Mouse (Mus musculus): Measurements from ENCODE around the gene Kank4. TPM values are rescaled to one million over a fixed set of nuclear protein-coding genes. Genes with fewer than 3 reads are reported as not detected.

Gene Kank4
- total RNA-seq, 2 experiments from 2014 or later, result 0.52 to 0.61 TPM

- no peak for DNase-seq (ENCODE audit: low spot score)
Observed at GRCm38 (mm10) chr4:98786281-98786680, 31.1 kb downstream of the Kank4 start.

DNA sequence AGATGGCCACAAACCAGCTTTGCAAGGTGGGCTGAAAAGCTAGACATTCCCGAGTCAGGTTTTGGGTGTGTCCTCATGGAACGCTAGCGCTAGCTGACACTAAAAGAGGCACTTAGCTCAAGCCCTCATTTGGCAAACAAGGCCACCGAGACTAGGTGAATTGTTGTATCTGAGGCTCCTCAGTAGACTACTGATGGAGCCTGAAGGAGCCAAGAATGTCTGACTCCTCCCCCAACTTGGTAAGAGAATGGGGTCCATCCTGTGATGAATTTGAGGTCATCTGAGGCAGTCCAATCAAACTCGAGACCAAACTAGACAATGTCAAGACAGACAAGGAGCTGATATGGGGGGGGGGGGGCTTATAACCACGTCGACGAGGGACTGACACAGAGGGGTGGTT lies 31.5 kb downstream of the Kank4 start:
- DNase-seq (ENCODE audit: low spot score), result no peak
- intact Hi-C loops (cut with DNase I), result no loop called here

More at GRCm38 (mm10) chr4:98786281-98786680, 31.1 kb downstream of the Kank4 start:
- intact Hi-C loops (cut with DNase I), result no loop called here

GRCm38 (mm10) chr4:98778219-98778618 lies 39.1 kb downstream of the Kank4 start:
- DNase-seq (ENCODE audit: low spot score), result no peak
- intact Hi-C loops (cut with DNase I), result no loop called here

- no peak for DNase-seq (ENCODE audit: low spot score)
- intact Hi-C loops (cut with DNase I), result no loop called here
Observed at GRCm38 (mm10) chr4:98777464-98777863, 39.9 kb downstream of the Kank4 start.

- intact Hi-C loops (cut with DNase I), result no loop called here
- DNase-seq (ENCODE audit: low spot score), result no peak
Observed at GRCm38 (mm10) chr4:98776721-98777427, 40.5 kb downstream of the Kank4 start.

GRCm38 (mm10) chr4:98773785-98774184 lies 43.6 kb downstream of the Kank4 start:
- no peak for DNase-seq (ENCODE audit: low spot score)
- intact Hi-C loops (cut with DNase I), result no loop called here

DNA sequence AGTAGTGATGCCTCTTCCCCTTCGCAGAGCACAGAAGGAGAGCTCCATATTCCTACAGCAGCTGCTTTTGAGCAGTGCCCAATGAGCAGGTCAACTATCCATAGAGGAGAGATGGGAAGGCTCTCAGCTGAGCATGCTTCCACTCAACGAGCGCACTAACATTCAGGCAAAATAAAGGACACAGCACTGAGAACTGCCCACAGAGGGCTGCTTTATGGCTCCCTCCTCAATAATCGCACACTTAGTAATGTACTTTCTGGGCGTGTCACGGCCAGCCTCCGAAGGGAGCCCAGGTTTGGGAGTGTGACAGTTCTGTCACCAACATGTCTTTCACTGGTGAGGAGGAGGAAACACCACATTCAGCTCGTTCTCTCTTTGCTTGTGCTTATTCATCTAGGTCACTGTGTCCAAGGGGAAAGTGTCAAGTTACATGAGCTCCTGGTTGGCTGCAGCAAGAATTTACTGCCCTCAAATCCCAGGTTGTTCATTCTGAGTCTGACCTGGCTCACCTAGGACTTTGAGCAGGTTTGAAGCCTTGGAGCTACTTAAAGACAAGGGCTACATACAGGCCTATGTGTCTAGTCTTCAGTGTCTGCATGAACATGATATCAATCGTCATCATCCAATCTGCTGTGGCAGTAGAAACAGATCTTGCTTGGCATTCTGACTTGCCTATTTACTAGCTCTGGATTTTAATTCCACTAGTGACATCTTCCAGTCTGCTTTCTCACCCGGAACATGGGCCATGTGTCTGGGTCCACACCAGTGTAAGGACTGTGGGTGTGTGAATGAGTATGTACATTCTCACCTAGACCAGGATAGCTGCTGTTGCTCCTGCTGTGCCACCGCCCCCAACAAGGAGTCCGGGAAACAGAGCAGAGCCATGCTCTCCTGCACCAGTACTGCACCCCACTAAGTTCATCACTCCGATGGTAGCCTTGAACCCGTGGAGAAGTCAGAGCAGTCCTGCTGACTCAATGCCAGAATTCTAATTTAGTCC lies 49.9 kb downstream of the Kank4 start:
- no peak for DNase-seq (ENCODE audit: low spot score)
- intact Hi-C loops (cut with DNase I), result no loop called here

GRCm38 (mm10) chr4:98758872-98759518 lies 58.3 kb downstream of the Kank4 start:
- intact Hi-C loops (cut with DNase I), result no loop called here
- no peak for DNase-seq (ENCODE audit: low spot score)

- intact Hi-C loops (cut with DNase I), result no loop called here
- DNase-seq (ENCODE audit: low spot score), result no peak
Observed at GRCm38 (mm10) chr4:98758012-98758821, 59.1 kb downstream of the Kank4 start.

DNA sequence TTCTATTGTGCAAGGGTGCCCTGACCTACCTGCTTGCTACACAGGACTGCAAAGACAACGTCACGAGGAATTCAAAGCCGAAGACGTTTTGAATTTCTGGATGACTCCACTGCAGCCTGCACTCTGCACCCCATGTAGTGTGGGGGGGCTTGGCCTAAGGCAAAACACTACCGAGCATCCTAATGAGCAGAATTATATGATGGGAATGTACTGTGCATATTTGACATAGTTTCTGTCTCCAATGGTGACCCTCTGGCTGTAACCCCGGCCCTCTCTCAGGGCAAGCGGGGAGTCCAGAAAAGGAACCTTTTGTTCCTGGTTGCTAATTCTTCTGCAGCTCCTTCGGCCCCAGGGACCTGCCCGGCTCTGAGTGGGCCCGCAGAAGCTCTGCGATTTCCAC lies 61.2 kb downstream of the Kank4 start:
- intact Hi-C loops (cut with DNase I), result no loop called here
- DNase-seq (ENCODE audit: low spot score), result no peak

DNA sequence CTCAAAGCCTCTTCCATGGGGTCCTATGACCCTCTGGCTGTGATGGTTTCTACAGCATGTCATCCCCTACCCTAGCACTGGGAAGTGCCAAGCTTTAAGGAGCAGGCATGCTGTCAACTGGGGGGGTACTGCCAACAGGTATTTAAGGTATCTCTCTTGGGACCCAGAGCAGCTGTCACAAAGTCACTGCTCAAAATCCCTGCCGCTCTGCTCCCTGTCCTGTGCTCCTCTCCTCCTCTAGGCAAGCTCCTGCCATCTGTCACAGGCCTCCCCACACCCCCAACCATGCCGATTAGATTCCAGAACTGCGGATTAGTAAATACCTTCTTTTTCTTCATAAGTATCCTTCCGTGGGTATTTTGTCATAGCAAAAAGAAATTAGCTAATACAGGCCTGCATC lies 62.9 kb downstream of the Kank4 start:
- DNase-seq (ENCODE audit: low spot score), result no peak
- intact Hi-C loops (cut with DNase I), result no loop called here

DNA sequence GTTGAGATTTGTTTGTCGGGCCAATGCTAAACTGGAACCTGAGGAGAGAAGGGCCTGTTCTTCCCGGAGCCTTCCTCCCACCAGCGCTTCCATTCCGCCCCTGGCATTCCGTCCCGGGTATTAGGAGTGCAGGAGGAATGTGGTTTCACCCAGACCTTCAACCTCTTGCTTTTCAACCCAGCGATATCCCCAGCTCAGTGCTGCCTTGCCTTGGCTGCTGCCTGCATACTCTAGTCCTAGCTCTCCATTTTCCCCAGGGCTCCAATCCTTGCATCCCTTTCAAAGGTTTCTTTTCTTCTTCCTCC lies 73.5 kb downstream of the Kank4 start:
- DNase-seq (ENCODE audit: low spot score), result no peak
- intact Hi-C loops (cut with DNase I), result no loop called here

GRCm38 (mm10) chr4:98743209-98743905 lies 74.0 kb downstream of the Kank4 start:
- DNase-seq (ENCODE audit: low spot score), result no peak
- intact Hi-C loops (cut with DNase I), result no loop called here

GRCm38 (mm10) chr4:98739753-98740152 lies 77.6 kb downstream of the Kank4 start:
- intact Hi-C loops (cut with DNase I), result loop anchor here (1.0 to 5.0 kb wide), 2 partner anchors 148 to 443 kb away; no protein-coding TSS in a partner anchor
- no peak for DNase-seq (ENCODE audit: low spot score)

DNA sequence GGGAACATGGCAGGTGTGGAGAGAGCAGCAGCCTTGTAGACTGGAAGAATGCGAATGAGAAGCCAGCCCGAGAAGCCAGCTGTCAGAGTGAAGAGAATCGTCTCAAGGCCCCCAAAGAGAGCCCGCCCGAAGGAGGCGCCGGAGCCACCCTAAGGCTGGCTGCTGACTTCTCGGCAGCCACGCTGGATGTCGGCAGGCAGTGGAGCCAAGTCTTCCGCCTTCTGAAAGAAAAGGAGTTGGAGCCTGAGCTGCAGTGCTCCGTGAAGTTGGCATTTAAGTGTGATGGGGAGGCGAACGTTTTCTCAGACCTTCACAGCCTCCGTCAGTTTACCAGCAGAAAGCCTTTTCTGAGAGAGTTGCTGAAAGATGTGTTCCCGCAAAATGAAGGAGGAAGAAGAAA lies 83.7 kb downstream of the Kank4 start:
- DNase-seq (ENCODE audit: low spot score), result no peak
- intact Hi-C loops (cut with DNase I), result no loop called here

DNA sequence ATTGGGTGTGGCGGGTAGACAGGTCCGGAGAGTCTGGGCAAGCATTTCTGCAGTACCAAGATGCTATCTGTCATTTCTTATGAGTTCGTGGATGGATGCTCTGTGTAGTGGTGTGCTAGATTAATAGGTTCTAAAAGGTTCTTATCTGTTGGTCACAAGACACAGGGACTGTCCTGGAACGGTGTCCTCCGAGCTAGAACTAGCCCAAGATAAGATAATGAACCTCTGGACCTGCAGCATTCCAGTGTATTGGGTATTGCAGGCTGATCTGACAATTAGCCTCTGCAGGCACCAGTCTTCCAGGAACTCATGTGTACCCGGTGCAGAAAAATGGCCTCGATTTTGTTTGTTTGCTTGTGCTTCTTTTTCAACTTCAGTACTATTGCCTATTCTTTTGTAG lies 88.6 kb downstream of the Kank4 start:
- intact Hi-C loops (cut with DNase I), result no loop called here
- DNase-seq (ENCODE audit: low spot score), result no peak

DNA sequence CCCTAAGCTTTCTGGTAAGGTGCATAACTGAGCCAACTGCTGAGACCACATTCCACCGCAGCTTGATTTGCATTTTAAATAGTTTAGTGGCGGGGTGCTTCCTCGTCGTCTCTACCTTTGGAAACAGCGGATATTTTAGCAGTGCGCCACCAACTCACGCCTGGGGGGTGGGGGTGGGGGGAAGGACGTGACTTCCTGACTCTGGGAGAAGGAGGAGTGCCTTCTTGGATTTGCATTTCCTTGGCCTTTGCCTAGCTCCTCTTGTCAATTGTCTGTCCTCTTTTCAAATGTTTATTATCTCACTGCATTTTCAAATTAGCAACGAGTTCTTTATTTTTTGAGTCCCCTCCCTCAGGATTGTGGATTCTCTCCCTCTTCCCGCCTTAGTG lies 89.4 kb downstream of the Kank4 start:
- intact Hi-C loops (cut with DNase I), result no loop called here

GRCm38 (mm10) chr4:98727295-98727958 lies 89.9 kb downstream of the Kank4 start:
- no peak for DNase-seq (ENCODE audit: low spot score)
- intact Hi-C loops (cut with DNase I), result no loop called here

More for the DNA sequence above, 89.4 kb downstream of the Kank4 start:
- no peak for DNase-seq (ENCODE audit: low spot score)
